Mouse (Mus musculus) splenic B cell, adult 2 months (primary cell): ENCODE measurements around the gene Igfbp4.

Source experiments
- DNase-seq: peaks from one replicate; pipeline ENCODE4 v3.0.0-alpha.2; 2011; ENCODE audit warnings: low read depth, low spot score
- H3K27me3 ChIP-seq: 2 replicates; pipeline ENCODE4 v1.6.1; 2012; ENCODE audit warnings: mild to moderate bottlenecking, low read length, moderate library complexity, mixed read lengths; ENCODE audit not compliant: control insufficient read depth, poor library complexity, insufficient read depth, severe bottlenecking
- H3K36me3 ChIP-seq: 2 replicates; pipeline ENCODE4 v1.6.1; 2012; ENCODE audit warnings: mild to moderate bottlenecking, low read length, moderate library complexity, mixed read lengths; ENCODE audit not compliant: control insufficient read depth, poor library complexity, insufficient read depth, severe bottlenecking

The Igfbp4 gene

DNA sequence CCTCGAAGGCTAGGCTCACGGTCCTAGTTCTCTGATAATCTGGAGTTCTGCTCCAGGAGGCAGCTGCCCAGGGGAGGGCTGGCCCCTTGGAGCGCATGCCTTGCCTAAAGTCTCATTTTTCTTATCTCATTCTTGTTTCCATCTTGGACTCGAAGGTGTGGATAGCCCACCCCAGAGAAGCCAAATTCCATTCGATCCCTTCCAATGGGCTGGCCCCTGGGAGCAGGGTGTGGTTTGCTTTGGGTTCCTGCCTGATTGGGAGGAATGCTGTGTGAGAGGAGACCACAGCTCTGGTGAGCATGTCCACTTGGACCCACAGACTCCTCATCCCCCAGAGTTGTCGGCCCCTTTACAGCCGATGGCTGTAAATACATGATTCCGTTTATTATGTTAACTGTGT, 60.6 kb downstream of the Igfbp4 start:
- DNase-seq, result no peak
- no peaks in the 10 kb centered on the region for H3K27me3 ChIP-seq
- no peaks in the 10 kb centered on the region for H3K36me3 ChIP-seq

GRCm38 (mm10) chr11:99102575-99103270, 61.7 kb downstream of the Igfbp4 start:
- H3K36me3 ChIP-seq, result no peaks in the 10 kb centered on the region
- no peak for DNase-seq
- H3K27me3 ChIP-seq, result no peaks in the 10 kb centered on the region
